Comparison of ENCODE assay signal across 7 mouse cellular contexts in genomic region chr3:86546471-86547250, GRCm38 (mm10). TPM values are rescaled to one million over a fixed set of nuclear protein-coding genes. Genes with fewer than 3 reads are reported as not detected.
DNase-seq lines count a peak whose midpoint lies in the region; ATAC-seq lines count a peak whose summit lies in the region.

No protein-coding gene starts in this region.

- H3K4me2 ChIP-seq in limb, embryonic 11.5 days (ENCODE audit: low read depth, severe bottlenecking): peak overlapping the region; percentile 59
- H3K4me2 ChIP-seq in midbrain, embryonic 11.5 days: peak overlapping the region; percentile 58

- WGBS in limb, embryonic 11.5 days: under 1% methylated on average over 43 of the region's 45 CpGs
- WGBS in midbrain, embryonic 11.5 days: under 1% methylated on average over 45 of the region's 45 CpGs

- H3K4me3 ChIP-seq in limb, embryonic 11.5 days (ENCODE audit: low read depth, low read length): peak overlapping the region; percentile 77
- H3K4me3 ChIP-seq in midbrain, embryonic 11.5 days (ENCODE audit: low read depth, low read length): peak overlapping the region; percentile 75

- H3K27ac ChIP-seq in limb, embryonic 11.5 days (replicated peaks; ENCODE audit: low read depth, low read length): peak overlapping the region; percentile 100
- peak overlapping the region; percentile 96 for H3K27ac ChIP-seq in midbrain, embryonic 11.5 days (ENCODE audit: low read depth, low read length)

- no peaks in the 10 kb centered on the region for H3K9me3 ChIP-seq in limb, embryonic 11.5 days (ENCODE audit: control insufficient read depth, low read length)
- H3K9me3 ChIP-seq in midbrain, embryonic 11.5 days (ENCODE audit: control insufficient read depth, low read length): no peaks in the 10 kb centered on the region

- H3K4me1 ChIP-seq in limb, embryonic 11.5 days (ENCODE audit: control insufficient read depth, insufficient read depth, low read length): peaks cover 12% of the 10 kb centered on the region
- peaks cover 3% of the 10 kb centered on the region; the same call in 1 of the 2 replicates for H3K4me1 ChIP-seq in midbrain, embryonic 11.5 days (ENCODE audit: control insufficient read depth, insufficient read depth, low read length)

- peak; percentile 68 for ATAC-seq in common myeloid progenitor, adult 5-6 weeks (replicated peaks; ENCODE audit: low read depth, poor library complexity, severe bottlenecking)
- ATAC-seq in inflammation-experienced regulatory T-cells, adult 6 months: peak; percentile 61
- no peak for ATAC-seq in limb, embryonic 11.5 days (ENCODE audit: insufficient number of reproducible peaks, low FRiP score, low TSS enrichment, low read depth)
- no peak for ATAC-seq in midbrain, embryonic 11.5 days (ENCODE audit: low FRiP score)

- peak overlapping the region; percentile 100 for H3K9ac ChIP-seq in limb, embryonic 11.5 days (ENCODE audit: low read length)
- H3K9ac ChIP-seq in midbrain, embryonic 11.5 days (ENCODE audit: low read length): peak overlapping the region; percentile 95

- peak; percentile 67 for DNase-seq in adrenal gland, adult 8-10 months
- DNase-seq in gastrocnemius, postnatal 36 days: peak; percentile 12 to 40
- DNase-seq in limb, embryonic 11.5 days (ENCODE audit: low spot score): peak; percentile 77
- DNase-seq in midbrain, embryonic 11.5 days (ENCODE audit: low spot score, missing footprints): peak; percentile 97
- peak; percentile 30 to 54 for DNase-seq in spleen, postnatal 10 days (ENCODE audit: low spot score in 2 of 2)

- no peaks in the 10 kb centered on the region for H3K27me3 ChIP-seq in limb, embryonic 11.5 days (ENCODE audit: control insufficient read depth, insufficient read depth, low read length)
- H3K27me3 ChIP-seq in midbrain, embryonic 11.5 days (ENCODE audit: control insufficient read depth, insufficient read depth, low read length): peaks cover 6% of the 10 kb centered on the region

- no peaks in the 10 kb centered on the region; the same call in 1 of the 2 replicates for H3K36me3 ChIP-seq in limb, embryonic 11.5 days (ENCODE audit: control insufficient read depth, insufficient read depth, low read length)
- no peaks in the 10 kb centered on the region for H3K36me3 ChIP-seq in midbrain, embryonic 11.5 days (ENCODE audit: control insufficient read depth, insufficient read depth, low read length)

- intact Hi-C loops in gastrocnemius, postnatal 36 days (cut with DNase I): loop anchor here (10.0 kb wide), 1 partner anchor 218 kb away; no protein-coding TSS in a partner anchor

RNA-seq across cellular contexts. Expression of gene Mab21l2, which starts 1.8 kb away (rescaled TPM):
- 10 to 100 TPM in 3 of 4 experiments, 1 to 10 TPM in 1; 9.7 to 19.0 (median 15.5) TPM for total RNA-seq in adrenal gland, adult 8-10 months (2022)
- not detected in 2 replicates for total RNA-seq in common myeloid progenitor, adult 5-6 weeks (2017)
- under 1 TPM in 1 of 2 experiments, not detected in 1; 0.10 TPM for total RNA-seq in gastrocnemius, postnatal 36 days (2021)
- under 1 TPM; 0.34 to 0.99 (median 0.50) TPM for polyA plus RNA-seq in inflammation-experienced regulatory T-cells, adult 6 months (2017; shearing (Covaris generic))
- polyA plus RNA-seq in limb, embryonic 11.5 days (2014; fragmentation: Nextera tagmentation; extraction: Ambion mirVana): 228 and 244 TPM in 2 replicates
- 107 and 123 TPM in 2 replicates for polyA plus RNA-seq in midbrain, embryonic 11.5 days (2014; fragmentation: Nextera tagmentation; extraction: Ambion mirVana)

Comparison
In these comparisons a context has a peak if more than half of its experiments do, and no peak if none do; other contexts are left out.
1. DNase-seq: peak in every context shown above with its lines; median percentile 97 in midbrain, embryonic 11.5 days; 77 in limb, embryonic 11.5 days; 67 in adrenal gland, adult 8-10 months; 42 in spleen, postnatal 10 days; 26 in gastrocnemius, postnatal 36 days.
2. ATAC-seq: peak in common myeloid progenitor, adult 5-6 weeks (single experiment) and inflammation-experienced regulatory T-cells, adult 6 months (single experiment); none in limb, embryonic 11.5 days (single experiment) and midbrain, embryonic 11.5 days (single experiment).
3. RNA of gene Mab21l2, which starts 1.8 kb away (total RNA-seq): 9.7 to 19.0 TPM in adrenal gland, adult 8-10 months; 0.10 TPM in gastrocnemius, postnatal 36 days and not detected in common myeloid progenitor, adult 5-6 weeks; every median in the first group is over 4 times any median in the second.